Mouse (Mus musculus) heart, postnatal 36 days (tissue): ENCODE measurements at regions not wholly inside any gene's neighbourhood (a gene's known extent, or its start where the extent isn't known, plus 50 kb on each side); places are given as distances from the start of the nearest gene placed in this dataset.

Source experiments
- DNase-seq, 2 experiments: peaks; one replicate each; pipeline ENCODE4 v3.0.0; 2021 to 2022
- intact Hi-C: fragments of 180-260 bp; cut with DNase I; formaldehyde crosslinking; loops from one replicate; pipeline ENCODE4 v1.15.1; 2025

DNA sequence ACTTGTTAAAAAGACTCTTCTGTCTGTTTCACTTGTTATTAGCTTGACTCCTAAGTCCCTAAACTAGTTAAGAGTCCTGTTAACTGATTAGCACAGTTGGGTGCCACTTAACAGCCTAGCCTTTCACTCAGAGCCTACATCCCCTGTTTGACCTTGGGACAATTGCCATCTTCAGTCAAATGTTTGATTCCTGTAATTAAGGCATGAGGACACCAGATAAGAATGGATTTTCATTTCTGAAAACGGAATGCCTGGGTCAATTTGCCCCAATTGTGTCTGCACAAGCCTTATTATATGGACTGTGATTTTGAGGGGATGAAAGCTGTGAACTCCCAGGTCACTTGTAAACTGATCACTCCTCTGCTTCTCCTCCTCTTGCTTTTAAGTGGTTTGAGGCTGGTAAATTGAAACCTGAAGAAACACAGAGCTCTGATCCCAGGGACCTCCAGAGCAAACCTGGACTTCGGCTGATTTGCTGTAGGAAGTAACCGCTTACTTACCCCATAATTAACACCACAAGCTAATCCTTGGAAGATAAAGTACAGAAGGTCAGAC, 171.8 kb upstream of the Nt5c1b start:
- intact Hi-C loops, result no loop called here
- no peak for DNase-seq

DNA sequence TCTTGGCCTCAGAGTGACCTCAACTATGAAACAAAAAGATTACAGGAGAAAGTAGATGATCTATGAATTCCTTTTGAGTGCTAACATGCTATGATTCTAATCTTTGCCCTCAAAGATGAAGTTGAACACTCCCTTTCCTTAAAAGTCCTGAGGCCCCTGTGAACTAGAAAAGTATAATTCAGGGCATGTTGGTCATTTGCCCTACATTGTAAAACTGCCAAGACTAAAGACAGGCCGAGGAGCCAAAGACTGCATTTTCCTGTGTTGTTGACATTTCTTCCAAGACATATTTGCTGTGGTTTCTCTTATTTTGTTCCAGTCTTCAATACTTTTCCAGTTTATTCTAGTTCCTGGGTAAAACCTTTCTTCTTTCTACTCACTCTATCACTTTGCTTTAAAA, 159.9 kb upstream of the Nt5c1b start:
- intact Hi-C loops, result no loop called here
- DNase-seq, result no peak

DNA sequence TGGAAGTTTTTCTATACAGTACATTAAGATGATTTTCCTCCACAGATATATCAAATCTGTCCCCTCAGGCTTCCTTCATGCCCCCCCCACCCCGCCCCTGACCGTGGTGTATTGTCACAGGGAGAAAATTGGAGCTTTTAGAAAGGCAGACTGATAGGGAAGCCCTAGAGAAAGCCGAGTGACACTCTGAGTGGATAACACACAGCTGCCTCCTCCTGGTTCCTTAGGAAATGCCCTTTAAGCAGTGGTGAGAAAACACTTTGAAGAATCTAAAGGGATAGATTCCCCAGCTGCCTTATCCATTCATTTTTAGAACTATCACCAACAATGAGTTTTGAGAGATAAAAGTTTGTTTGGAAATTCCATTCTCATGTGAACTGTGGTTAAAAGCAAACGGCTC, 147.0 kb upstream of the Nt5c1b start:
- intact Hi-C loops, result loop anchor here (1.0 to 5.0 kb wide), 2 partner anchors 214 to 1171 kb away; no protein-coding TSS in a partner anchor
- no peak for DNase-seq

DNA sequence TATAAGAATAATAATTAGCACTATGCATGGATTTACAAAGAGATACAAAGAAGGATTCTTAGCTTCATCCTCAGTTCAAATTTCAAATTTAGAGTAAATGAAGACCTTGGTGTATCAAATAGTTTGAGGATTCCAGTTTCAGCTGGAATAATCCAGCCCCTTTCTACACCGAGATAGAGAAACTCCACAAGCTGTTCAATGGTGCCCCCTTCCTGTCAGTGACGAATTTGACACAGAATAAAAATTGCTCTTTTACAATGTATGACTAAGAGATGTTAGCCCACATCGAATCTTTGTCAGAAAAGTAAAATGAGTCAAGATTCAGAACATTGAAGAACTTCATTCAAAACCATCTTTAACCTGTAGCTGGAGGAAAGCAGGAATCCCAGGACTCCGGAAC, 145.9 kb upstream of the Nt5c1b start:
- DNase-seq, result peak in 1 of 2 experiments; percentile 28
- intact Hi-C loops, result loop anchor here (1.0 to 5.0 kb wide), 3 partner anchors 213 to 1057 kb away; partner anchors contain the start of gene Osr1

DNA sequence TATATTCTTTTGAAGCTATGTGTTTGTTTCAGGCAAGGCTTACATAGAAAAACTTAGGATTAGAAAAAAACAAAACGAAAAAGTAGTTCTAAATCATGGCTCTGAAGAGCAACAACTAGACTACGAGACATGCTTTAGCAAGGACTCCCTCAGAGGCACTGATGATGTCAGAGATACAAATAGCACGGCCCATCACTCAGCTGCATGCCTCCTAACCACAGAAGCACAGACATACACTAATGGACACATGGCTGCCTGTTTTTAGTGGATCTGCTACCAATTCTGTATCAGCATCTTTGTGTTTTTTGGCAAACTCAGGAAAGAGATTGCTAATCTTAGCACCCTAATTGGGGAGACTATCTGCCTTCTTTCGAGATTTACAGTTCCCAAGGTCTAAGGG, 138.6 kb upstream of the Nt5c1b start:
- intact Hi-C loops, result no loop called here
- DNase-seq, result no peak

DNA sequence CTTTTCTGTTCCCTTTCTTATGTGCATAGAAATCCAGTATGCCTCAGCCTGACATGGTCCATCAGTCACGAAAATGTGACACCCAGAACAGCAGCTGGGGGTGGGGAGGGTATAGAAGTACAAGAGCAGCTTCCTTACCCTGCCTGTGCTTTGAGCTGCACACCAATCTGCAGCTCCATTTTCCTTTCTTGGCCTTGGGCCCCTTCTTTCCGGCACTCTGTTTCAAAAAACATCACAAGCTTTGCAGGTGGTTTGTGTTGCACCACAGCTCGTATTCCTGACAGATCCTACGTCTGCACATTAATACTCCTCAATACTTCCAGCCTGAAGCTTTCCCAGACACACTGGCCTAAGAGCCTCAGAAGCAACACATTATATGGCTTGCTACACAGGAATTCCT, 138.1 kb upstream of the Nt5c1b start:
- no peak for DNase-seq
- intact Hi-C loops, result no loop called here

DNA sequence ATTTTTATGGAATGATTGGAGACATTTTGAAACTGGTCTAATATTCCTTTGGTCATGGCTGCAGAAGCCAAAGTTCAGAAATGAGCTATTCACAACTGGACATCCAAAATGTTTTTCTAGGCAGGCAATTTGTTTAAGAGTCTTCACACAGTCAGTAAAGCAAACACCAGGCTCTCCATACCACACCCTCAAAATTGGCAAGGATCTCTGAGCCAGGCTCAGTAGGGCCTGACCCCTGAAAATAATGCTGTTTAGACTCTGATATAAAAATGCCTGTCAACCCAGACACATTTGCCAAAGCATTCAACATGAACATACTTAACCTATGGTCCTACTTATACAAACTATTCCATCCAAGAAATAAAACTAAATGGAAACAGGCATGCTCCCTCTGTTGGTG, 121.7 kb upstream of the Nt5c1b start:
- intact Hi-C loops, result no loop called here
- DNase-seq, result no peak

DNA sequence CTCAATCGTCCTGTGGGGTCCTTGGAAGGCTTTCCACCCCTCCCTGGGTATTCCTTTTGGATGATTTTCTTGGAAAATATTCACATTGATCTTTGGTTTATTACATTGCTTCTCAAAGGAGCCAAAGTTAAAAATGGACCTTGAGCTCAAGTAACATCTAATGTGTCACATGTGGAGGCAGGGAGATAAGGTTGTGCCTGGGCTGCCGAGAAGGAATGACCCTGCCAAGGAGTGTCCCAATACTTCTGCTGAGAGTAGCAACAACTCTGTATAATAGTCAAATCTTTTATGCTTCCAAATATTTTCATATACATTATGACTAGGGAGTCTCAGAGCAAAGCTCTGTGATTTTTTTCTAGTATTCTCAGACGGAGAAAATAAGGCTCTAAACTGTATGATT, 113.4 kb upstream of the Nt5c1b start:
- DNase-seq, result no peak
- intact Hi-C loops, result no loop called here

DNA sequence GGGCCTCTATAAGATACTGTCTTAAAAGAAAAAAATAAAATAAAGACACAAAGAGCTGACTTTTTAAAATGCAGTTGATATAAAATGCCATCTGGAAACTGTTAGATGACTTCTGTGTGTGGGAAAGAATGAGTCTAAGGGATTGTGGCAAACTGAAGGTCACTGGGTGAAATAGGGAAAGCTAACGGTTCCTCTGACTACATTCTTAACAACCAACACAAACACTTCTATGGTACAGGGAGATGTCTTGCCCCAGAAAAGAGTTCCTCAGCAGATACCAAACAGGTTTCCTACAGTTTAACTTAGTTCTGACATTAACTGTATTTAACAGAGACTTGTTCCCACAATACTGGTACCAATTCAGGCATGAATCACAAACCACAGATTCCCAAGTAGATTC, 103.6 kb upstream of the Nt5c1b start:
- DNase-seq, result no peak
- intact Hi-C loops, result no loop called here

DNA sequence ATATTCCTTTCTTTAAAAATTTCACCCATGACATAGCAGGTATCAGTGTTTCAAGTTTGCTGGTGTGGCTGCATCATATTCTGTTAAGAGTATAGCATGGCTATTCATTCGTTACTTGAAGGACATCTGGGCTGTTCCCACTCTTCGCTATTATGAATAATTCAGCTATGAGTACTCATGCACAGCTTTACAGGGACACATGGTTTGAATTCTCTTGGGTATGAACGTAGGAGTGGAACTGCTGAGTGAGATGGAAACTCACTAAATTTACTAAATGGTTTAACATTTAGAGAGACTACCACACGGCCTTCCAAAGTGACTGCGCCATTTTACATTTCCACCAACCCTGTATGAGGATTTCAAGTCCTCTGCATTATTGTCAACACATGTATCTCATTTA, 97.7 kb upstream of the Nt5c1b start:
- intact Hi-C loops, result no loop called here
- DNase-seq, result no peak

DNA sequence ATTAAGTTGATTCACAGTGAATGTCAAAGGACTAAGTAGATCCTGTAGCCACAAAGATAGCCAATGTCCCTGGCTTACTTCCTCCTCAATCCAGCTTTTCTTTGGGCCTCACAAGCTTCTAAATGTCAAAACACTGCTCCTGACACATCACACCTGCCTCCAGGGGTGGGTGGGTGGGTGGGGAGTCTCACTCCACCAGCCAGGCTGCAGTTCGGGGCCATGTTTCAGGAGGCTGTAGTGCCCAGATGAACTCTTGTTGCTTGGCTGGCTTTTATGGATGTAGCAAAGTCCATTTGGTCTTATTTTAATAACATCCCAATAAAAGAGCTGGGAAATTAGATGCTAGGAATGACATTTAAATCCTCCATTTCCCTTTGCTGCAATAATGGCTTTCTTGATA, 94.5 kb upstream of the Nt5c1b start:
- DNase-seq, result no peak
- intact Hi-C loops, result no loop called here

DNA sequence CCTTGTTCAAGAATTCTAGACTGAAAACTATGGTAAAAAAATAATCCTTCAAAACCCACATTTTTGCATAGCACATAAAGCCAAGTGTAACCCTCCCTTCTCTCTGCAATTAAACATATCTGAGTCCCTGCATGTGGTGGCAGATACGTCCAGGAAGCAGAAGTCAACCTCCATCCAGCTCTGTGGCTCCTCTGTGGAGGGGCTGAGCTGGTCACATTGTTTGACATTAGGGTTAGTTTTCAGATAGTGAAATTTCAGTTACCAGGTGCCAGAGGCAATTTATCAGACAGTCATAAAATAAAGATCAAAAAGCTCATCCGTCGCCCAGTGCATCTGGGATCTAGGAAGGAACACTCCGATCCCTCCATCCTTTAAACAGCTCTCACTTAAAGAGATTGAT, 77.1 kb upstream of the Nt5c1b start:
- intact Hi-C loops, result no loop called here
- no peak for DNase-seq

DNA sequence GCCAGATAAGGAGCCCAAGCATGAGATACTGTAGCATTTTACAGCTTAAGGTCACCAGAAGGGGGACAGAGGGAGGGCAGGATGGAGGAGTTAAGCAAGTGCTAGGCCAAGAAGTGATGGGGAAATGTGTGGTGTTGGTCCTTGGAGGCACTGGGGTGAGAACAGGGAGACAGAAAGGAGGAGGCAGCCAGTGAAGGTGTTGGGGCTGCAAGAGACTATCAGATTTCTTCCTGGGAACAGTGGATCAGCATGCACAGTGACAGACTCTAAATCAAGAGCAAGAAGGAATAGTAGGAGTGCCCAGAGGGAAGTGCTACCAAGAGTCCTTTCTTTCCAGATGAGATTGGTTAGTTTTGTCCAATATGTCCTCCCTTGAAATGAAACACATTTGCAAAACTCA, 63.8 kb upstream of the Nt5c1b start:
- DNase-seq, result no peak

More for the DNA sequence above, 63.8 kb upstream of the Nt5c1b start:
- intact Hi-C loops, result no loop called here
